Mouse (Mus musculus): Measurements from ENCODE around the gene Prpf4.

GRCm38 (mm10) chr4:62429616-62430015, 21.0 kb downstream of the Prpf4 start:
- TF ChIP-seq GATA1 (IDR thresholded peaks at IDR 0.05; ENCODE audit: low read length) (no peak), TAL1 (IDR thresholded peaks at IDR 0.05; ENCODE audit: low read length) (no peak)
